Mouse (Mus musculus) adrenal gland, adult (tissue): ENCODE data around the gene Zdhhc1.
A peak's percentile ranks its signal among the peaks of the same experiment; 100 is the strongest.

Experiments
- DNase-seq, 2 experiments: peaks; one replicate each; pipeline ENCODE4 v3.0.0; 2022 to 2023; ENCODE audit warnings: low spot score in 1 of 2; ENCODE audit not compliant: inconsistent age in 2 of 2

The Zdhhc1 gene

GRCm38 (mm10) chr8:105496439-105497180 lies at the start of gene Zdhhc1:
Gene Zdhhc1 (minus strand): TSS chr8:105496902.
- peak; percentile 90 to 97 for DNase-seq

GRCm38 (mm10) chr8:105545249-105545648 lies 48.5 kb upstream of the Zdhhc1 start:
- no peak for DNase-seq

- DNase-seq, result no peak
These were observed 48.0 kb upstream of the Zdhhc1 start for GRCm38 (mm10) chr8:105544544-105545205.

- no peak for DNase-seq
These were observed 47.0 kb upstream of the Zdhhc1 start for GRCm38 (mm10) chr8:105543703-105544102.

GRCm38 (mm10) chr8:105542808-105543207 lies 46.1 kb upstream of the Zdhhc1 start:
- DNase-seq, result no peak

- no peak for DNase-seq
These were observed 45.4 kb upstream of the Zdhhc1 start for GRCm38 (mm10) chr8:105542032-105542656.

GRCm38 (mm10) chr8:105538940-105539339 lies 42.2 kb upstream of the Zdhhc1 start:
- DNase-seq, result no peak

- DNase-seq, result peak in 1 of 2 experiments; percentile 85
These were observed 40.4 kb upstream of the Zdhhc1 start for GRCm38 (mm10) chr8:105537011-105537677.

- DNase-seq, result no peak
These were observed 39.8 kb upstream of the Zdhhc1 start for GRCm38 (mm10) chr8:105536546-105536945.

- DNase-seq, result peak; percentile 68 to 90
These were observed 37.2 kb upstream of the Zdhhc1 start for GRCm38 (mm10) chr8:105533892-105534329.

GRCm38 (mm10) chr8:105533439-105533838 lies 36.7 kb upstream of the Zdhhc1 start:
- DNase-seq, result no peak

GRCm38 (mm10) chr8:105531774-105532173 lies 35.1 kb upstream of the Zdhhc1 start:
- DNase-seq, result peak; percentile 58 to 91

GRCm38 (mm10) chr8:105529271-105529670 lies 32.6 kb upstream of the Zdhhc1 start:
- DNase-seq, result peak in 1 of 2 experiments; percentile 82

GRCm38 (mm10) chr8:105528206-105528605 lies 31.5 kb upstream of the Zdhhc1 start:
- peak in 1 of 2 experiments; percentile 66 for DNase-seq

- peak in 1 of 2 experiments; percentile 72 for DNase-seq
These were observed 30.4 kb upstream of the Zdhhc1 start for GRCm38 (mm10) chr8:105527110-105527509.

GRCm38 (mm10) chr8:105522890-105523289 lies 26.2 kb upstream of the Zdhhc1 start:
- no peak for DNase-seq

GRCm38 (mm10) chr8:105521995-105522769 lies 25.5 kb upstream of the Zdhhc1 start:
- no peak for DNase-seq

- DNase-seq, result no peak
These were observed 24.4 kb upstream of the Zdhhc1 start for GRCm38 (mm10) chr8:105521061-105521460.

- DNase-seq, result no peak
These were observed 23.8 kb upstream of the Zdhhc1 start for GRCm38 (mm10) chr8:105520521-105520920.

GRCm38 (mm10) chr8:105519591-105519990 lies 22.9 kb upstream of the Zdhhc1 start:
- no peak for DNase-seq
